Mouse (Mus musculus) hematopoietic stem cell, adult 5-6 weeks (primary cell): ENCODE data around the gene Hoxa1. TPM values are rescaled to one million over a fixed set of nuclear protein-coding genes. Genes with fewer than 3 reads are reported as not detected.

Experiments used
- total RNA-seq: library from RNA; stranded (forward); fragments of 172-1452, 232-1000 nt; gene quantifications from 2 replicates; pipeline ENCODE4 v1.2.3, GENCODE M21; 2017

Gene Hoxa1
- total RNA-seq, 1 experiment from 2014 or later: not detected

Other genes starting within 250 kb of the Hoxa1 start
- gene Skap2, start 145.8 kb downstream of the Hoxa1 start, total RNA-seq: 218 and 241 TPM in 2 replicates
- 1.2 and 3.8 TPM in 2 replicates for gene Hoxa2, start 6.5 kb upstream of the Hoxa1 start, total RNA-seq
- gene 5730596B20Rik, start 19.2 kb upstream of the Hoxa1 start, total RNA-seq: not detected in 2 replicates
- gene Hoxa4, start 33.4 kb upstream of the Hoxa1 start, total RNA-seq: 0.81 and 1.6 TPM in 2 replicates
- gene Hoxa5, start 46.3 kb upstream of the Hoxa1 start, total RNA-seq: 9.4 and 10.6 TPM in 2 replicates
- 3.8 and 5.8 TPM in 2 replicates for gene Hoxa6, start 50.4 kb upstream of the Hoxa1 start, total RNA-seq
- gene Hoxa3, start 55.0 kb upstream of the Hoxa1 start, total RNA-seq: 3.7 and 6.3 TPM in 2 replicates
- not detected in 2 replicates for gene Gm28308, start 55.0 kb upstream of the Hoxa1 start, total RNA-seq
- gene Hoxa7, start 63.5 kb upstream of the Hoxa1 start, total RNA-seq: 15.6 and 19.2 TPM in 2 replicates
- 122 and 157 TPM in 2 replicates for gene Hoxa9, start 72.8 kb upstream of the Hoxa1 start, total RNA-seq
- gene Hoxa10, start 82.5 kb upstream of the Hoxa1 start, total RNA-seq: 12.2 and 17.2 TPM in 2 replicates
- gene Hoxa11, start 87.5 kb upstream of the Hoxa1 start, total RNA-seq: not detected in 2 replicates
- not detected in 2 replicates for gene Hoxa13, start 102.6 kb upstream of the Hoxa1 start, total RNA-seq
- not detected in 2 replicates for gene Evx1, start 155.2 kb upstream of the Hoxa1 start, total RNA-seq